Mouse (Mus musculus): Measurements from ENCODE around the gene Nrxn1. TPM values are rescaled to one million over a fixed set of nuclear protein-coding genes. Genes with fewer than 3 reads are reported as not detected.

The Nrxn1 gene
- total RNA-seq (2017), result 0.11 TPM in 1 of 3 replicates, not detected in the others

- ATAC-seq (replicated peaks; ENCODE audit: insufficient number of reproducible peaks, low FRiP score, low TSS enrichment, poor library complexity, severe bottlenecking), result no peak
Measured at GRCm38 (mm10) chr17:91093042-91093080, at the start of gene Nrxn1. Gene Nrxn1 (minus strand): TSS chr17:91093071.

- ATAC-seq (replicated peaks; ENCODE audit: insufficient number of reproducible peaks, low FRiP score, low TSS enrichment, poor library complexity, severe bottlenecking), result no peak
Measured at GRCm38 (mm10) chr17:91136859-91137258, 44.0 kb upstream of the Nrxn1 start.

GRCm38 (mm10) chr17:91112880-91113628 lies 20.2 kb upstream of the Nrxn1 start:
- ATAC-seq (replicated peaks; ENCODE audit: insufficient number of reproducible peaks, low FRiP score, low TSS enrichment, poor library complexity, severe bottlenecking), result no peak

GRCm38 (mm10) chr17:91112085-91112484 lies 19.2 kb upstream of the Nrxn1 start:
- ATAC-seq (replicated peaks; ENCODE audit: insufficient number of reproducible peaks, low FRiP score, low TSS enrichment, poor library complexity, severe bottlenecking), result no peak

GRCm38 (mm10) chr17:91093081-91093875 lies 407 bp upstream of the Nrxn1 start:
- ATAC-seq (replicated peaks; ENCODE audit: insufficient number of reproducible peaks, low FRiP score, low TSS enrichment, poor library complexity, severe bottlenecking), result no peak

GRCm38 (mm10) chr17:91092421-91093041 lies 340 bp downstream of the Nrxn1 start:
- no peak for ATAC-seq (replicated peaks; ENCODE audit: insufficient number of reproducible peaks, low FRiP score, low TSS enrichment, poor library complexity, severe bottlenecking)

- ATAC-seq (replicated peaks; ENCODE audit: insufficient number of reproducible peaks, low FRiP score, low TSS enrichment, poor library complexity, severe bottlenecking), result no peak
Measured at GRCm38 (mm10) chr17:91090631-91091030, 2.2 kb downstream of the Nrxn1 start.

GRCm38 (mm10) chr17:91088991-91089390 lies 3.9 kb downstream of the Nrxn1 start:
- no peak for ATAC-seq (replicated peaks; ENCODE audit: insufficient number of reproducible peaks, low FRiP score, low TSS enrichment, poor library complexity, severe bottlenecking)

GRCm38 (mm10) chr17:91088037-91088715 lies 4.7 kb downstream of the Nrxn1 start:
- ATAC-seq (replicated peaks; ENCODE audit: insufficient number of reproducible peaks, low FRiP score, low TSS enrichment, poor library complexity, severe bottlenecking), result no peak

GRCm38 (mm10) chr17:91086412-91086811 lies 6.5 kb downstream of the Nrxn1 start:
- no peak for ATAC-seq (replicated peaks; ENCODE audit: insufficient number of reproducible peaks, low FRiP score, low TSS enrichment, poor library complexity, severe bottlenecking)

GRCm38 (mm10) chr17:91085416-91085815 lies 7.5 kb downstream of the Nrxn1 start:
- no peak for ATAC-seq (replicated peaks; ENCODE audit: insufficient number of reproducible peaks, low FRiP score, low TSS enrichment, poor library complexity, severe bottlenecking)

GRCm38 (mm10) chr17:91079096-91079495 lies 13.8 kb downstream of the Nrxn1 start:
- ATAC-seq (replicated peaks; ENCODE audit: insufficient number of reproducible peaks, low FRiP score, low TSS enrichment, poor library complexity, severe bottlenecking), result no peak

- ATAC-seq (replicated peaks; ENCODE audit: insufficient number of reproducible peaks, low FRiP score, low TSS enrichment, poor library complexity, severe bottlenecking), result no peak
Measured at GRCm38 (mm10) chr17:91074780-91075179, 18.1 kb downstream of the Nrxn1 start.

- no peak for ATAC-seq (replicated peaks; ENCODE audit: insufficient number of reproducible peaks, low FRiP score, low TSS enrichment, poor library complexity, severe bottlenecking)
Measured at GRCm38 (mm10) chr17:91033466-91033865, 59.4 kb downstream of the Nrxn1 start.

GRCm38 (mm10) chr17:91025061-91025623 lies 67.7 kb downstream of the Nrxn1 start:
- no peak for ATAC-seq (replicated peaks; ENCODE audit: insufficient number of reproducible peaks, low FRiP score, low TSS enrichment, poor library complexity, severe bottlenecking)

GRCm38 (mm10) chr17:91007385-91008089 lies 85.3 kb downstream of the Nrxn1 start:
- no peak for ATAC-seq (replicated peaks; ENCODE audit: insufficient number of reproducible peaks, low FRiP score, low TSS enrichment, poor library complexity, severe bottlenecking)

GRCm38 (mm10) chr17:91000389-91000788 lies 92.5 kb downstream of the Nrxn1 start:
- ATAC-seq (replicated peaks; ENCODE audit: insufficient number of reproducible peaks, low FRiP score, low TSS enrichment, poor library complexity, severe bottlenecking), result no peak

- no peak for ATAC-seq (replicated peaks; ENCODE audit: insufficient number of reproducible peaks, low FRiP score, low TSS enrichment, poor library complexity, severe bottlenecking)
Measured at GRCm38 (mm10) chr17:90999667-91000154, 93.2 kb downstream of the Nrxn1 start.

GRCm38 (mm10) chr17:90997714-90998113 lies 95.2 kb downstream of the Nrxn1 start:
- no peak for ATAC-seq (replicated peaks; ENCODE audit: insufficient number of reproducible peaks, low FRiP score, low TSS enrichment, poor library complexity, severe bottlenecking)
